Mouse (Mus musculus) hindbrain, embryonic 14.5 days (tissue): ENCODE measurements around the gene Abcc1. TPM values are rescaled to one million over a fixed set of nuclear protein-coding genes. Genes with fewer than 3 reads are reported as not detected.

Experiments
- ATAC-seq: fragments of 200-750 bp; cut with Nextera tagmentation; 2 replicates; pipeline ENCODE4 v1.8.0; 2017; ENCODE audit warnings: moderate number of reproducible peaks, mild to moderate bottlenecking, moderate TSS enrichment, moderate library complexity; ENCODE audit not compliant: low FRiP score
- DNase-seq: peaks from one replicate; pipeline ENCODE4 v3.0.0-alpha.2; 2015; ENCODE audit warnings: low spot score
- H3K27ac ChIP-seq: fragments of 300-500 bp; sonication (generic); 2 replicates; pipeline ENCODE4 v1.5.1; 2014; ENCODE audit warnings: mild to moderate bottlenecking, moderate library complexity
- H3K27me3 ChIP-seq: fragments of 300-500 bp; sonication (generic); 2 replicates; pipeline ENCODE4 v1.6.1; 2014; ENCODE audit warnings: mild to moderate bottlenecking, low read length, mixed read lengths; ENCODE audit not compliant: control insufficient read depth, insufficient read depth
- H3K36me3 ChIP-seq: fragments of 300-500 bp; sonication (generic); replicated peaks from 2 replicates; pipeline ENCODE4 v1.6.1; 2014; ENCODE audit not compliant: control insufficient read depth, insufficient read depth
- H3K4me1 ChIP-seq: fragments of 300-500 bp; sonication (generic); replicated peaks from 2 replicates; pipeline ENCODE4 v1.6.1; 2014; ENCODE audit warnings: antibody characterized with exemption, low read length, mixed read lengths; ENCODE audit not compliant: control insufficient read depth, insufficient read depth
- H3K4me2 ChIP-seq: fragments of 300-500 bp; sonication (generic); replicated peaks from 2 replicates; pipeline ENCODE4 v1.6.1; 2014; ENCODE audit warnings: mild to moderate bottlenecking, moderate library complexity
- H3K4me3 ChIP-seq: fragments of 300-500 bp; sonication (generic); replicated peaks from 2 replicates; pipeline ENCODE4 v1.5.1; 2014; ENCODE audit warnings: mild to moderate bottlenecking, low read length
- H3K9ac ChIP-seq: fragments of 300-500 bp; sonication (generic); 2 replicates; pipeline ENCODE4 v1.6.1; 2014
- H3K9me3 ChIP-seq: fragments of 300-500 bp; sonication (generic); 2 replicates; pipeline ENCODE4 v1.6.1; 2016; ENCODE audit warnings: low read length; ENCODE audit not compliant: control insufficient read depth
- WGBS: fragments of 180-500 bp; shearing (Covaris S2); extraction: QIAGEN DNeasy Blood & Tissue Kit; methylation state at CpG from one replicate; pipeline ENCODE4 v1.1.7; 2014; 5-methylcytosine and 5-hydroxymethylcytosine counted together
- polyA plus RNA-seq: library from polyadenylated mRNA; unstranded; fragments of >200 nt; fragmentation: Nextera tagmentation; extraction: Ambion mirVana; gene quantifications from 2 replicates; pipeline ENCODE4 v1.2.1, GENCODE M21; 2014

The Abcc1 gene
- polyA plus RNA-seq, 1 experiment from 2014 or later, result 9.0 TPM

DNA sequence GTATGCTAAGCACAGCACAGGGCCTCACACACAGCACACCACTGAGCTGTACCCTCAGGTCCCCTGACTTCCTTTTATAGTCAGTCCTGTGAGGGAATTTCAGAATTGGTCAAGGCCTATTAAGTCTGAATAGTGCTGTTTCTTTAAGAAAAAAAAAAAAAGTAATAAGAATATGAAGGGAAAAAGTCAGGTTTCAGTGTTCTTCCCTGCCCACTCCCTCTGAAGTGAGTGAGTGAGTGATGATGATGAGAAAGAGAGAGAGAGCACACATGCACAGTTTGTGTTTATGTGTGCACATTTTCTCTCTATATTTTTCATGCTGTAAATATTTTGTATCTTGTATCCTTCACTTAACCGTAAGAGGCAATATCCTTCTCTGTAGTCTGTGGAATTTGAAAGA lies 11.0 kb downstream of the Abcc1 start:
- ATAC-seq (no peak), DNase-seq (no peak)
- Histone ChIP-seq H3K4me2 (no peak overlapping the region), H3K9ac (no peak overlapping the region), H3K36me3 (no peaks in the 10 kb centered on the region), H3K4me3 (no peak overlapping the region), H3K4me1 (no peaks in the 10 kb centered on the region), H3K9me3 (no peaks in the 10 kb centered on the region), H3K27me3 (no peaks in the 10 kb centered on the region), H3K27ac (no peak overlapping the region)
- 74% methylated on average over 1 of the region's 1 CpGs for WGBS

- H3K36me3 ChIP-seq, result no peaks in the 10 kb centered on the region
- DNase-seq, result no peak
- 60% methylated on average over 4 of the region's 4 CpGs for WGBS
- no peak overlapping the region for H3K4me3 ChIP-seq
- no peak overlapping the region for H3K27ac ChIP-seq
- H3K4me2 ChIP-seq, result no peak overlapping the region
- H3K9ac ChIP-seq, result no peak overlapping the region
- H3K4me1 ChIP-seq, result no peaks in the 10 kb centered on the region
- no peaks in the 10 kb centered on the region for H3K9me3 ChIP-seq
- no peaks in the 10 kb centered on the region for H3K27me3 ChIP-seq
- no peak for ATAC-seq
Observed at GRCm38 (mm10) chr16:14372817-14373301, 11.5 kb downstream of the Abcc1 start.

DNA sequence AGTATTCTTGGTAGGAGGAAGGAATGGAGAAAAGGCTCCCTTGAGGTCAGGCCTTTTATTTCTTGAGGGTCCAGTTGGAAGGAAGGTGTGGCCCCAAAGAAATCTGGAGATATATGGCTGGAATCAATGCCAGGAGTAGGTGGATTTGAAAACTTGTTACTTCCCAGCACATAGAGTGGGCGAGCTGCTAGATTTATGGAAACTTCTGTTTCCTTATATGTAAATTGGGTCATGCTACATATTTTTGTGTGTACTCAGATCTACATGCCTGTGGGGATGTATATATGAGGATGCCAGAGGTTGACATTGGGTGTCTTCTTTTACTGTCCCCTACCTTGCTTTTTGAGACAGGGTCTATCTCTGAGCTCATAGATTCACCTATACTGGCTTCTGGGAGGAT lies 14.6 kb downstream of the Abcc1 start:
- H3K4me3 ChIP-seq, result no peak overlapping the region
- ATAC-seq (no peak), DNase-seq (no peak)
- no peaks in the 10 kb centered on the region for H3K27me3 ChIP-seq
- H3K4me1 ChIP-seq, result no peaks in the 10 kb centered on the region
- no peak overlapping the region for H3K9ac ChIP-seq
- H3K4me2 ChIP-seq, result no peak overlapping the region
- H3K9me3 ChIP-seq, result no peaks in the 10 kb centered on the region
- no peak overlapping the region for H3K27ac ChIP-seq
- 94% methylated on average over 1 of the region's 1 CpGs for WGBS
- no peaks in the 10 kb centered on the region for H3K36me3 ChIP-seq

DNA sequence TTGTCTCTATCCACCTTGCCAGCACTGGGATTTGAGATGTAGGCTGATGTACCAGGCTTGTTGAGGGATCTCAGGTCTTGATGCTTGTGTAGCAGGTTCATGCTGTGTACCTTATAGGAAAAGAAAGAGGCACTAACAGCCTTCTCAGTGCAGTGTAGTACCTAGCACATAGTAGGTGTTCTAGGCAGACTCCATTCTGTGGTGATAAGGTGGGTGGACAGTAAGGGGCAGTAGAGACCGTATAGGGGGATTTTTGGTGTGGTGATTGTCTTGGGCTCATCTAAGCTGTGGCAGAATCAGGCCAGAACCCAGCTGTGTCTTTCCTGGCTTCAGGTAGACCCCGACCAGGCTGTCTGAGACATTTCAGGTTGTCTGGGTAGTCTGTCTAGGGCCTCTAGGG lies 15.0 kb downstream of the Abcc1 start:
- no peaks in the 10 kb centered on the region for H3K9me3 ChIP-seq

DNA sequence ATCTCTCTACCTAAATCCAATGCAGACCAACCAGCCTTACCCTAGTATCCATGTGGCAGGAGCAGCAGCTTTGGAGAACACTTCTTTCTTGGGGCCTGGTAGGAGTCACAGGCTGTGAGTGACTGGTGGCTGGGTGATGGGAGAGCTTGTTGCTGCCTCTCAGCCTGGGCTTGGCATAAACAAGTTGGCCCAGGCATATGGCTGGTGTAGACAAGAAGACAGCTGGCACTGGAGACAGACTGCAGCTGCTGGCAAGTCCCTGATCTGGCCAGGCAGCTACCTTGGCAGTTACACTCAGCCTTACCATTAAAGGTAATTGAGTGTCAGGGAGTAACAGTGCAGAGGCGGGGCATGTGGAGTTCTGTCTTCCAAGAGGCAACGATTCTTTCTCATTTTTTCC lies 16.0 kb downstream of the Abcc1 start:
- Histone ChIP-seq H3K4me3 (no peak overlapping the region), H3K36me3 (no peaks in the 10 kb centered on the region), H3K4me2 (no peak overlapping the region), H3K9me3 (no peaks in the 10 kb centered on the region), H3K27me3 (no peaks in the 10 kb centered on the region), H3K27ac (no peak overlapping the region), H3K9ac (no peak overlapping the region), H3K4me1 (no peaks in the 10 kb centered on the region)
- 95% methylated on average over 2 of the region's 2 CpGs for WGBS
- ATAC-seq, result peak; percentile 63; the same call in 1 of the 2 replicates
- no peak for DNase-seq

More for the DNA sequence above, 15.0 kb downstream of the Abcc1 start:
- H3K4me1 ChIP-seq, result no peaks in the 10 kb centered on the region
- H3K4me2 ChIP-seq, result no peak overlapping the region
- H3K36me3 ChIP-seq, result no peaks in the 10 kb centered on the region
- 74% methylated on average over 2 of the region's 2 CpGs for WGBS
- no peak overlapping the region for H3K9ac ChIP-seq
- ATAC-seq (no peak), DNase-seq (no peak)
- H3K27me3 ChIP-seq, result no peaks in the 10 kb centered on the region
- no peak overlapping the region for H3K4me3 ChIP-seq
- H3K27ac ChIP-seq, result no peak overlapping the region

- Histone ChIP-seq H3K4me3 (no peak overlapping the region), H3K27me3 (no peaks in the 10 kb centered on the region), H3K4me1 (no peaks in the 10 kb centered on the region), H3K27ac (no peak overlapping the region), H3K4me2 (no peak overlapping the region), H3K9ac (no peak overlapping the region), H3K9me3 (no peaks in the 10 kb centered on the region), H3K36me3 (no peaks in the 10 kb centered on the region)
- DNase-seq (no peak), ATAC-seq (no peak)
- 89% methylated on average over 5 of the region's 5 CpGs for WGBS
Observed at GRCm38 (mm10) chr16:14378654-14379053, 17.3 kb downstream of the Abcc1 start.

DNA sequence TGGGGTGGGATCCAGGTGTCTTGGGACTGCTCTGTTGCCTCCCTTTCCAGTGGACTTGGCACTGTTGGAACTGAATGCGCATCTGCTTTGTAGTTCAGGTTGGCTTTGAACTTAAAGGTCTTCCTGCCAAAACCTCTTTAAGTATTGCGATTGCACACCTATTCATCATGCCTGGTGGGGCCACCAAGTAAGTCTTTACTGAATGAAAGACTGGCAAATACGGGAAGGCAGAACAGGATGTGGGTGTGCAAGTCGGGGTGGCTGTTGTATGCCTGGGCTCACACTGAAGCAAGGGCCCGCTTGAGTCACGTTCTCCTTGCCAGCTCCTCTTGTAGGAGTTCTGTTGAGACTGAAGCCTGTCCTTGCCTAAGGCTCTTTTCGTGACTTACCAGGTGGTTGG lies 18.5 kb downstream of the Abcc1 start:
- no peak for DNase-seq
- no peak overlapping the region for H3K4me2 ChIP-seq
- no peak overlapping the region for H3K9ac ChIP-seq
- WGBS, result 93% methylated on average over 7 of the region's 7 CpGs
- no peaks in the 10 kb centered on the region for H3K27me3 ChIP-seq
- H3K4me3 ChIP-seq, result no peak overlapping the region
- H3K4me1 ChIP-seq, result no peaks in the 10 kb centered on the region
- no peak for ATAC-seq
- no peaks in the 10 kb centered on the region for H3K36me3 ChIP-seq
- no peak overlapping the region for H3K27ac ChIP-seq
- no peaks in the 10 kb centered on the region for H3K9me3 ChIP-seq

GRCm38 (mm10) chr16:14381061-14381665 lies 19.8 kb downstream of the Abcc1 start:
- H3K27ac ChIP-seq, result no peak overlapping the region
- ATAC-seq, result no peak
- H3K36me3 ChIP-seq, result no peaks in the 10 kb centered on the region
- no peaks in the 10 kb centered on the region for H3K9me3 ChIP-seq
- no peak overlapping the region for H3K4me2 ChIP-seq
- H3K27me3 ChIP-seq, result no peaks in the 10 kb centered on the region
- no peak overlapping the region for H3K4me3 ChIP-seq
- no peak overlapping the region for H3K9ac ChIP-seq
- no peaks in the 10 kb centered on the region for H3K4me1 ChIP-seq
- no peak for DNase-seq

- Histone ChIP-seq H3K27me3 (no peaks in the 10 kb centered on the region), H3K4me3 (no peak overlapping the region), H3K4me1 (no peaks in the 10 kb centered on the region), H3K9me3 (no peaks in the 10 kb centered on the region), H3K36me3 (peaks cover 16% of the 10 kb centered on the region; the same call in 1 of the 2 replicates), H3K27ac (no peak overlapping the region), H3K9ac (no peak overlapping the region), H3K4me2 (no peak overlapping the region)
- DNase-seq (no peak), ATAC-seq (no peak)
- WGBS, result 93% methylated on average over 4 of the region's 4 CpGs
Observed at GRCm38 (mm10) chr16:14399303-14399702, 37.9 kb downstream of the Abcc1 start.

- WGBS, result 97% methylated on average over 2 of the region's 2 CpGs
- Histone ChIP-seq H3K27me3 (no peaks in the 10 kb centered on the region), H3K36me3 (peaks cover 33% of the 10 kb centered on the region), H3K9ac (no peak overlapping the region), H3K4me1 (no peaks in the 10 kb centered on the region), H3K9me3 (no peaks in the 10 kb centered on the region), H3K27ac (no peak overlapping the region), H3K4me3 (no peak overlapping the region), H3K4me2 (no peak overlapping the region)
- no peak for DNase-seq
- ATAC-seq, result no peak
Observed at GRCm38 (mm10) chr16:14403507-14403906, 42.1 kb downstream of the Abcc1 start.
